Mouse (Mus musculus) forebrain, postnatal 0 days (tissue): ENCODE results near the gene Itpr1. TPM values are rescaled to one million over a fixed set of nuclear protein-coding genes. Genes with fewer than 3 reads are reported as not detected.

ENCODE experiments used
- ATAC-seq: fragments of 200-750 bp; cut with Nextera tagmentation; 2 replicates; pipeline ENCODE4 v1.8.0; 2017; ENCODE audit warnings: mild to moderate bottlenecking, moderate library complexity
- DNase-seq: peaks from one replicate; pipeline ENCODE4 v3.0.0-alpha.2; 2015
- H3K27ac ChIP-seq: fragments of 300-500 bp; sonication (generic); 2 replicates; pipeline ENCODE4 v1.5.1; 2014; ENCODE audit warnings: low read depth, mild to moderate bottlenecking, antibody characterized with exemption, low read length, moderate library complexity, mixed read lengths
- H3K27me3 ChIP-seq: fragments of 300-500 bp; sonication (generic); 2 replicates; pipeline ENCODE4 v1.6.1; 2014; ENCODE audit warnings: mild to moderate bottlenecking, low read length, mixed read lengths; ENCODE audit not compliant: insufficient read depth
- H3K36me3 ChIP-seq: fragments of 300-500 bp; sonication (generic); 2 replicates; pipeline ENCODE4 v1.6.1; 2014; ENCODE audit warnings: mild to moderate bottlenecking, moderate library complexity; ENCODE audit not compliant: insufficient read depth
- H3K4me1 ChIP-seq: fragments of 300-500 bp; sonication (generic); 2 replicates; pipeline ENCODE4 v1.6.1; 2014; ENCODE audit warnings: antibody characterized with exemption; ENCODE audit not compliant: insufficient read depth
- H3K4me2 ChIP-seq: fragments of 300-500 bp; sonication (generic); 2 replicates; pipeline ENCODE4 v1.6.1; 2014; ENCODE audit warnings: low read depth, mild to moderate bottlenecking, moderate library complexity
- H3K4me3 ChIP-seq: fragments of 300-500 bp; sonication (generic); 2 replicates; pipeline ENCODE4 v1.5.1; 2014; ENCODE audit warnings: low read depth, low read length, mixed read lengths
- H3K9ac ChIP-seq: fragments of 300-500 bp; sonication (generic); 2 replicates; pipeline ENCODE4 v1.6.1; 2014; ENCODE audit warnings: mild to moderate bottlenecking
- H3K9me3 ChIP-seq: fragments of 300-500 bp; sonication (generic); 2 replicates; pipeline ENCODE4 v1.6.1; 2016; ENCODE audit warnings: low read length
- CTCF ChIP-seq: sonication (generic); IDR thresholded peaks from 2 replicates; pipeline ENCODE4 v1.5.1; 2016; ENCODE audit warnings: antibody characterized with exemption, control low read depth, low read depth
- WGBS: fragments of 180-500 bp; shearing (Covaris S2); extraction: QIAGEN DNeasy Blood & Tissue Kit; methylation state at CpG from one replicate; pipeline ENCODE4 v1.1.7; 2014; 5-methylcytosine and 5-hydroxymethylcytosine counted together
- polyA plus RNA-seq: library from polyadenylated mRNA; unstranded; fragments of >200 nt; fragmentation: Nextera tagmentation; extraction: Ambion mirVana; gene quantifications from 2 replicates; pipeline ENCODE4 v1.2.1, GENCODE M21; 2015
- total RNA-seq: library from RNA; depleted of rRNA; stranded (reverse); fragments of >200 nt; gene quantifications from 2 replicates; pipeline ENCODE4 v1.2.3, GENCODE M21; 2014

The Itpr1 gene
- total and polyA plus RNA-seq, 2 experiments from 2014 or later = 5.5 to 39.6 TPM

DNA sequence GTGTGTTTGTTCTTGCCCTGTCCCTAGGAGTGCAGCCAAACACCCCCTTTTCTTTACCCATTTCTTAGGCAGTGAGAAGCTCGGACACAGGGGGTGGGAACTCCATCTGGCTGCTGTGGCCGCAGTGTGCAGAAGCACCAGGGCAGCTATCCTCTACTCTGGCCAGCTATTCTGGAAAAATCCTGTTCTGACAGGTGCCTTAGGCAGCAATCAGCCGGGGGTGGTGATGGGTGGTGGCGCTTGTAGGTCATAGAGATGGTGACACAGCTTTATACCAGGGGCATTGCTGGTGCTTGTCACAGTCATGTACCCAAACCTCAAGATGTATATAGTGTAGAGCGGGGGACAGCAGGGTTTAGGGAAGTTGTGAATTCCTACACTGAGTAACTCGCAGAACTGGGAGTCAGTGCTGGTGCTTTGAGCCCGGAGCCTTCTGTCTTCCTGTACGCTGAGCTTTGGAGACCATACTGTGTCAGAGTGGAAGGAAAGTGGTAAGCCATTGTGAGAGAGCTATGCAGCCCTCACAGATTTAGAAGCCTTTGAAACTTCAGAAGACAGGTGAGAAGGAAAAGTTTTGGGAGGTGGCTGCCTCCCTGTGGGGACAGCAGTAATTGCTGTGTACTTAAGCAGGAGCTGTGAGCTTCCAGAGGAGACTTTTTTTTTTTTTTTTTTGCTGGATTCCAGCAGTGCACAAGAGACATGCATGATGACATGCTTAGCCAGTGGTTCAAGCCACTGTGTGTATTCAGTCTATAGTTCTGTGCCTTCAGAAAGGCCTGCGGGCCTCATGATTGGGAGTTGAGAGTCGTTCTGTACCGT is 19.2 kb downstream of the Itpr1 start:
- TF ChIP-seq CTCF = peak; percentile 12; the same call in 1 of the 2 replicates
- no peak overlapping the region for H3K4me2 ChIP-seq
- H3K4me1 ChIP-seq = peaks cover 13% of the 10 kb centered on the region
- H3K4me3 ChIP-seq = no peak overlapping the region
- WGBS = 77% methylated on average over 11 of the region's 11 CpGs
- no peaks in the 10 kb centered on the region for H3K27me3 ChIP-seq
- H3K36me3 ChIP-seq = no peaks in the 10 kb centered on the region
- no peaks in the 10 kb centered on the region for H3K9me3 ChIP-seq
- no peak for DNase-seq
- no peak for ATAC-seq
- H3K27ac ChIP-seq = no peak overlapping the region
- H3K9ac ChIP-seq = no peak overlapping the region

GRCm38 (mm10) chr6:108233070-108233469 is 20.2 kb downstream of the Itpr1 start:
- TF ChIP-seq CTCF = no peak
- Histone ChIP-seq H3K9ac (no peak overlapping the region), H3K9me3 (no peaks in the 10 kb centered on the region), H3K27me3 (no peaks in the 10 kb centered on the region), H3K27ac (no peak overlapping the region), H3K4me3 (no peak overlapping the region), H3K36me3 (no peaks in the 10 kb centered on the region), H3K4me2 (no peak overlapping the region), H3K4me1 (peaks cover 22% of the 10 kb centered on the region)
- DNase-seq (no peak), ATAC-seq (no peak)
- WGBS = 65% methylated on average over 6 of the region's 6 CpGs

- H3K4me3 ChIP-seq = no peak overlapping the region
- no peaks in the 10 kb centered on the region for H3K27me3 ChIP-seq
- H3K9me3 ChIP-seq = no peaks in the 10 kb centered on the region
- WGBS = 89% methylated on average over 6 of the region's 6 CpGs
- TF ChIP-seq CTCF = no peak
- H3K4me1 ChIP-seq = peaks cover 27% of the 10 kb centered on the region
- no peaks in the 10 kb centered on the region for H3K36me3 ChIP-seq
- DNase-seq (no peak), ATAC-seq (no peak)
- no peak overlapping the region for H3K9ac ChIP-seq
- H3K4me2 ChIP-seq = no peak overlapping the region
- H3K27ac ChIP-seq = no peak overlapping the region
These were observed 21.6 kb downstream of the Itpr1 start for GRCm38 (mm10) chr6:108234536-108234935.

GRCm38 (mm10) chr6:108235680-108236123 is 22.8 kb downstream of the Itpr1 start:
- DNase-seq = no peak

GRCm38 (mm10) chr6:108236411-108236921 is 23.6 kb downstream of the Itpr1 start:
- WGBS = 28% methylated on average over 9 of the region's 9 CpGs
- no peaks in the 10 kb centered on the region for H3K9me3 ChIP-seq
- peak; percentile 76 for DNase-seq

More at GRCm38 (mm10) chr6:108235680-108236123, 22.8 kb downstream of the Itpr1 start:
- Histone ChIP-seq H3K9me3 (no peaks in the 10 kb centered on the region), H3K36me3 (no peaks in the 10 kb centered on the region), H3K27ac (peak overlapping the region; percentile 85), H3K27me3 (no peaks in the 10 kb centered on the region), H3K4me3 (no peak overlapping the region), H3K4me2 (no peak overlapping the region), H3K9ac (no peak overlapping the region), H3K4me1 (peaks cover 27% of the 10 kb centered on the region)
- no peak for ATAC-seq
- TF ChIP-seq CTCF = no peak
- 41% methylated on average over 13 of the region's 13 CpGs for WGBS

GRCm38 (mm10) chr6:108236996-108237395 is 24.1 kb downstream of the Itpr1 start:
- DNase-seq (no peak), ATAC-seq (no peak)
- H3K4me3 ChIP-seq = no peak overlapping the region
- 40% methylated on average over 8 of the region's 8 CpGs for WGBS
- peak overlapping the region; percentile 85 for H3K27ac ChIP-seq
- H3K9me3 ChIP-seq = no peaks in the 10 kb centered on the region
- H3K4me2 ChIP-seq = no peak overlapping the region
- peaks cover 27% of the 10 kb centered on the region for H3K4me1 ChIP-seq
- 0 out of 2 replicates have a peak overlapping the region, but pooled peaks have one; percentile 14 for H3K9ac ChIP-seq
- H3K36me3 ChIP-seq = no peaks in the 10 kb centered on the region
- no peaks in the 10 kb centered on the region for H3K27me3 ChIP-seq
- TF ChIP-seq CTCF = no peak

More at GRCm38 (mm10) chr6:108236411-108236921, 23.6 kb downstream of the Itpr1 start:
- no peaks in the 10 kb centered on the region for H3K27me3 ChIP-seq
- no peak overlapping the region for H3K4me3 ChIP-seq
- peak overlapping the region; percentile 85 for H3K27ac ChIP-seq
- 0 out of 2 replicates have a peak overlapping the region, but pooled peaks have one; percentile 14 for H3K9ac ChIP-seq
- peak; percentile 36 for ATAC-seq
- H3K4me1 ChIP-seq = peaks cover 27% of the 10 kb centered on the region
- no peak overlapping the region for H3K4me2 ChIP-seq
- H3K36me3 ChIP-seq = no peaks in the 10 kb centered on the region
- TF ChIP-seq CTCF = no peak

DNA sequence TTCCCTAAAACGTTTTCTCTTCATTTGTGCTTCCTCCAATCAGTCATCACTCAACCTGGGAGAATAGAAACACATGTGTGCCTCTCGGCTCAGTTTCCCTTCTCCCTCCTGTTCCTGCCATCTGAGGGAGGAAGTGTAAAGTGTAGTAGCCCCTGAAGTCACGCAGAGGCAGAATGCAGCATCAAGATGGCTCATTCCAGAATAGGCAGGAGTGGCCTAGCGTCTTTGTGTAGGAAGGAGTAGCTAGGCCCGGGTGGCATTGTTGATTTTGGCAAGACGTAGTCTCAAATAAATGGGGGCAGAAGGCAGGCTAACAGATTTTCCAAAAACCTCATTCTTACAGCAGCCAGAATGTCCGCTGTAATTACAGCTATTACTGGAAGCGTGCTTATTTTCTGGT is 24.7 kb downstream of the Itpr1 start:
- H3K9me3 ChIP-seq = no peaks in the 10 kb centered on the region
- no peaks in the 10 kb centered on the region for H3K36me3 ChIP-seq
- TF ChIP-seq CTCF = no peak
- H3K4me2 ChIP-seq = no peak overlapping the region
- peak; percentile 40 for ATAC-seq
- WGBS = 31% methylated on average over 8 of the region's 8 CpGs
- peak; percentile 46 for DNase-seq
- H3K4me1 ChIP-seq = peaks cover 27% of the 10 kb centered on the region
- H3K27ac ChIP-seq = peak overlapping the region; percentile 85
- no peak overlapping the region for H3K9ac ChIP-seq
- no peak overlapping the region for H3K4me3 ChIP-seq
- no peaks in the 10 kb centered on the region for H3K27me3 ChIP-seq
